Mouse (Mus musculus): ENCODE data around the gene Olfr1487.
"Not testable (repeated sequence)": the region's sequence is repeated elsewhere in the genome, so short reads cannot be mapped to it uniquely, and the experiment has no call there.

Olfr1487 gene

DNA sequence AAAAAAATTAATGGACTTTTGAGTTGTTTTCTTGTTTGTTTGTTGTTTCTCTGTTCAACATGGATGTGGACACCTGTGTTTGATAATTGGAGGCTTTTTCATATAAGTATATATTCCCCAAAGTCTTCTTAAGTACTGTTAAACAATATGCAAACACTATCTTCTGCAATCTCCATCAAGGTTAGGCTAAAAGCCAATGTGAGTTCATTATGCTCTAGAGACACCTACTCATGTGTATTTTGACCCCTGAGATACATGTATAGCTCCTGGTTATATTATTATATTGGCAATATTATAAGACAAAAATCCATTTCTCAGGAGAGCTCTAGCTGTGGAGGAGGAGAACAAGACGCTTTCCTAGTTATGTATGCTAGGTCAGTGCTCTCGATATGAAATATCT lies at the start of gene Olfr1487:
Gene Olfr1487, plus strand, starts transcription at position 301 of the 400 bp plus-strand sequence.
- not testable (repeated sequence) for DNase-seq (ENCODE audit: extremely low read depth, insufficient read length, low spot score)

DNA sequence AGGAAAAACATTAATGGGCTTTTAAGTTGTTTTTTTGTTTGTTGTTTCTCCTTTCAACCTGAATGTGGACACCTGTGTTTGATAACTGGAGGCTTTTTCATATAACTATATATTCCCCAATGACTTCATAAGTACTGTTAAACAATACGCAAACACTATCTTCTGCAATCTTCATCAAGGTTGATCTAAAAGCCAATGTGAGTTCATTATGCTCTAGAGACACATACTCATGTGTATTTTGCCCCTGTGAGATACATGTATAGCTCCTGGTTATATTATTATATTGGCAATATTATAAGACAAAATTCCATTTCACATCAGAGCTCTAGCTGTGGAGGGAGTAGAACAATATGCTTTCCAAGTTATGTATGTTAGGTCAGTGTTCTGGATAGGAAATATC lies 34.0 kb upstream of the Olfr1487 start, which contains the start of gene Olfr1484:
Gene Olfr1484, plus strand, starts transcription at position 301 of the 400 bp plus-strand sequence.
- no peak for DNase-seq (ENCODE audit: extremely low read depth, insufficient read length, low spot score)

DNA sequence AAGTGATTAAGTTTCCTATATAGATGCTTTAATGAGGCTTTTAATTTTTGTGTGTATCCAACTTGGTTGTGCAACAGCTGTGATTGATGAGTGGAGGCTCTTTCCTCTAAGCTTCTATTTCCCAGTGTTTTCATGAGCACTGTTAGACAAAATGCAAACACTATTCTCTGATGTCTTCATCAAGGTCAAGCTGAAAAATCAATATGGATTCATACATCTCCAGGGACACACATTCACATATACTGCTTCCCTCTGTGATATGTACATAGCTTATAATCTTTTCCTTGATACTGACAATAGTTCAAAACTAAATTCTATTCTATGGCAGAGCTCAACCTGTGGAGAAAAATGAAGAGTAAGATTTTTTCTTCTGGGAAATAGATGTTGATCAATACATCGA lies 14.1 kb downstream of the Olfr1487 start, which contains the start of gene Olfr1489:
Gene Olfr1489, plus strand, starts transcription at position 301 of the 400 bp plus-strand sequence.
- DNase-seq (ENCODE audit: extremely low read depth, insufficient read length, low spot score) = no peak

DNA sequence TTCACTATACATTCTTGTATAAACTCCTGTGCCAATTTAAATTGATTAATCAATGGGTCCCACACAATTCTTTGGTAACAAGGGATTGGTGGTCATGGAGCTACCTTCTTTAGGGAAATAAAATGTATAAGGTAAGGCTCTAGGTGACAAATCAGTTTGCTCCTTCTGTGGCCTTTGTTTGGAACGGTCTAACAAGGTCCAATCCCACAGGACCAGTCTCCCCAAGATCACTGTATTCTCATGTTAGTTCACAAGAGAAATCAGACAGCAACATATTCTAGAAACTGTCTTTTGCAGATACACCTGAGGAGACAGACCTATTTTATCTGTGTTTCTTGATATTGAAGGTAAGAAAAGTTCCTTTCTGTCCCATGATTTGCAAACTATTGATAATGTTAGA lies 33.6 kb downstream of the Olfr1487 start, which contains the start of gene Olfr1490:
Gene Olfr1490, plus strand, starts transcription at position 301 of the 400 bp plus-strand sequence.
- no peak for DNase-seq (ENCODE audit: extremely low read depth, insufficient read length, low spot score)

Data from 3134 (cell line).